Comparison of ENCODE assay signal across 8 mouse cellular contexts in the genomic region with DNA sequence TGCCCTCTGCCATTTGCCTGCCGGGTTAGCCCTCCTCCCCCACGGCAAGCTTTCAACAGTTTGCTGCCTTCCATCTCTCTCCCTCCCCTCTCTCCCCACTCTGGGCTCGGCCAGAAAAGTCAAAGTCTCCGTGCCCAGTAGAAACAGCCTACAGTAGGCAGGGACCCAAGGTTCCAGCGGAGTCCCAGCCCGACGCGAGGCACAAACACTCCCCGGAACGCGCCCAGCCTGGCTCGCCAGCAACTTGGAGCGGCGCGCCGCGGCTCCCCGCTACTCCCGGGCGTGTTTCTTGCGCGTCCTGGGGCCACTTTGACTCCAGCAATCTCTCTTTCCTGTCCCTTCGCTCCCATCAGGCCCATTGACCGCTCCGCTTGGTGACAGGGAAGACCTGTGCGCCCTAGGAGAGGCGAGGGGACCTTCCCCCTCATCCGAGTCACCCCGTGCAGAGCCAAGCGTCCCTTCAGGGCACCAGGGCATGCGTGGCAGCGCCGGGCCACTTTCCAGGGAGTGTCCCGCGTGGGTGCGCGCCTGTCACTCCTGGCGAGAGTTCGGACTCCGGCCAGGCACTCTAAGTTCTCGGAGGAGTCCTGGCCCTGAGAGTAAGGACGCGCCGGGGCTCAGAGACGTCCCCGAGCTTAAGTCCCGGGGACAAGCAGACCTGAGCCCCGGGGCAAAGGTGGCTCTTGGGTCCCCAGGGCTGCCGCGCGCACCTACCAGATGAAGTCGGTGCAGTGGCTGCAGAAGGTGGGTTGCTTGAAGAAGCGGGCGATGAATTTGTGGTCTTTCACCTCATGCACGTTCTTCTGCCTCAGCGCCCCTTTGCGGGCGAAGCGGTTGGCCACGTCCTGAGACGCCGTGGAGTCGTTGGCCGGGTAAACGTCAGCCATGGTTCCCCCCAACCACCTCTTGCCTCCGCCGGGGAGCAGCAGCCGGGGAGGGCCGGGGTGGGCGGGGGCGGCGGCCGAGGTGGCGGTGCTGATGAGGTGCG. TPM values are rescaled to one million over a fixed set of nuclear protein-coding genes. Genes with fewer than 3 reads are reported as not detected.
DNase-seq lines count a peak whose midpoint lies in the region; ATAC-seq and TF ChIP-seq lines count a peak whose summit lies in the region.

A gene (plus strand): TSS at position 574 of the 988 bp plus-strand sequence.

- peak within 1 kb of the TSS; percentile 81 for H3K9ac ChIP-seq in forebrain, postnatal 0 days

- peak; percentile 63; the same call in 1 of the 2 replicates for ATAC-seq in forebrain, postnatal 0 days

- peak; percentile 43 for TF ChIP-seq CTCF in forebrain, postnatal 0 days (IDR thresholded peaks at IDR 0.05; ENCODE audit: low read depth)

- H3K36me3 ChIP-seq in forebrain, postnatal 0 days (ENCODE audit: insufficient read depth), result 0 out of 2 replicates have a peak, but pooled peaks cover 6% of the 10 kb centered on the region
- no peaks in the 10 kb centered on the region for H3K36me3 ChIP-seq in hindbrain, embryonic 10.5 days

- peak within 1 kb of the TSS; percentile 89 for H3K27ac ChIP-seq in forebrain, postnatal 0 days (ENCODE audit: low read depth, low read length)
- H3K27ac ChIP-seq in hindbrain, embryonic 10.5 days, result peak within 1 kb of the TSS; percentile 91

- H3K27me3 ChIP-seq in forebrain, postnatal 0 days (ENCODE audit: insufficient read depth, low read length), result no peaks in the 10 kb centered on the region
- H3K27me3 ChIP-seq in hindbrain, embryonic 10.5 days (ENCODE audit: insufficient read depth, poor library complexity, severe bottlenecking), result peaks cover 55% of the 10 kb centered on the region

- H3K4me2 ChIP-seq in forebrain, postnatal 0 days (ENCODE audit: low read depth), result peak within 1 kb of the TSS; percentile 99

- DNase-seq in NIH3T3 (ENCODE audit: low read depth), result peak; percentile 62
- DNase-seq in cerebellum, adult 11-12 months, result peak; percentile 42
- DNase-seq in forebrain, postnatal 0 days, result peak; percentile 53
- DNase-seq in hindbrain, embryonic 10.5 days (ENCODE audit: low spot score), result peak; percentile 53
- peak; percentile 31 to 37 for DNase-seq in layer of hippocampus, postnatal 14 days (ENCODE audit: low spot score in 2 of 2)
- peak; percentile 48 for DNase-seq in lung, postnatal 36 days
- peak; percentile 39 for DNase-seq in right cerebral cortex, adult 18-20 months
- peak; percentile 43 to 47 for DNase-seq in urinary bladder, postnatal 36 days (ENCODE audit: low spot score in 2 of 2)

- H3K4me1 ChIP-seq in forebrain, postnatal 0 days (ENCODE audit: insufficient read depth), result peaks cover 7% of the 10 kb centered on the region; the same call in 1 of the 2 replicates
- H3K4me1 ChIP-seq in hindbrain, embryonic 10.5 days (replicated peaks), result peaks cover 30% of the 10 kb centered on the region

- H3K9me3 ChIP-seq in forebrain, postnatal 0 days (ENCODE audit: low read length), result no peaks in the 10 kb centered on the region
- no peaks in the 10 kb centered on the region for H3K9me3 ChIP-seq in hindbrain, embryonic 10.5 days

- WGBS in forebrain, postnatal 0 days, result under 1% methylated on average over 74 of the region's 75 CpGs
- under 1% methylated on average over 75 of the region's 75 CpGs for WGBS in hindbrain, embryonic 10.5 days

- peak within 1 kb of the TSS; percentile 76 for H3K4me3 ChIP-seq in forebrain, postnatal 0 days (ENCODE audit: low read depth, low read length)
- peak within 1 kb of the TSS; percentile 76 for H3K4me3 ChIP-seq in hindbrain, embryonic 10.5 days

RNA-seq across cellular contexts. Expression of the gene that starts here (rescaled TPM):
- total RNA-seq in forebrain, postnatal 0 days (2014; rRNA removed), result 0.67 TPM in 1 of 2 replicates, not detected in the other
- 0.24 and 0.25 TPM in 2 replicates for polyA plus RNA-seq in forebrain, postnatal 0 days (2015; fragmentation: Nextera tagmentation; extraction: Ambion mirVana)
- polyA plus RNA-seq in hindbrain, embryonic 10.5 days (2016; fragmentation: Nextera tagmentation; extraction: Ambion mirVana), result not detected in 2 replicates
- total RNA-seq in layer of hippocampus, postnatal 14 days (2021), result 1 to 10 TPM in 1 of 2 experiments, under 1 TPM in 1; 0.37 to 1.9 TPM

Comparison
In these comparisons a context has a peak if more than half of its experiments do, and no peak if none do; other contexts are left out.
1. Peak in every context shown above with its lines: DNase-seq, ATAC-seq, H3K4me3 ChIP-seq and H3K27ac ChIP-seq.
2. Peak in DNase-seq, ATAC-seq, H3K4me3 ChIP-seq, H3K27ac ChIP-seq, H3K9ac ChIP-seq and H3K4me2 ChIP-seq in forebrain, postnatal 0 days; RNA of the gene not detected or under 1 TPM.
3. Peak in DNase-seq, H3K4me3 ChIP-seq and H3K27ac ChIP-seq in hindbrain, embryonic 10.5 days; RNA of the gene not detected or under 1 TPM.